Mouse (Mus musculus) cerebellum, adult 2 months (tissue): ENCODE measurements around the gene Serinc2.

Experiments
- CTCF ChIP-seq: fragments of 200-500 bp; IDR thresholded peaks from 2 replicates; pipeline ENCODE4 v1.5.1; 2011; ENCODE audit warnings: low read depth, mild to moderate bottlenecking, control low read depth, low read length, moderate library complexity, borderline replicate concordance; ENCODE audit not compliant: insufficient read depth
- POLR2A ChIP-seq: fragments of 200-500 bp; IDR thresholded peaks from 2 replicates; pipeline ENCODE4 v1.6.1; 2011; ENCODE audit warnings: low read length, control low read depth, borderline replicate concordance; ENCODE audit not compliant: insufficient read depth

DNA sequence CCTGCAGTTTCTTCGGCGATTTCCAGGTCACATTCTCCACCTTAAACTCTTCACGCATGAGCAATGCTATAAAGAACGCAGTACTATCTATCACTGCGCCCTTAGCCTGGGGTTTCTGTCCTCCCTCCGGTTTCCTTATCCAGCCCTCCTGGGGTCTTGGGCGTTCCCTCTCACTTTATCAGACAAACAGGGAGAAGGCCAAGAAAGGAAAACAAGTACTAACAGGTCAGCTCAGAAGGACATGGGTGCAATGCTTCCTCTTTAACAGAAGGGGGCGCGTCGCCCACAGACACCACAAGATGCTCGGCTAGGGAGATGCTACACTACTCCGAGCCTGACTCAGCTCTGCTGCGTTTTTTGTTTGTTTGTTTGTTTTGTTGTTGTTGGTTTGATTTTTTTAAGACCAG lies 18.1 kb upstream of the Serinc2 start:
- TF ChIP-seq CTCF, result peak; percentile 90
- no peak for TF ChIP-seq POLR2A
